Mouse (Mus musculus): ENCODE data around the gene Apobec1.
A peak's percentile ranks its signal among the peaks of the same experiment; 100 is the strongest.
"Not testable (repeated sequence)": the region's sequence is repeated elsewhere in the genome, so short reads cannot be mapped to it uniquely, and the experiment has no call there.

Apobec1 gene

GRCm38 (mm10) chr6:122555266-122555665 lies 47.0 kb downstream of the Apobec1 start:
- DNase-seq = no peak

- no peak for DNase-seq
Observed at GRCm38 (mm10) chr6:122554102-122554501, 48.1 kb downstream of the Apobec1 start.

- no peak for DNase-seq
Observed at GRCm38 (mm10) chr6:122553606-122554005, 48.6 kb downstream of the Apobec1 start, which contains the start of gene Aicda. Aicda (plus strand) TSS chr6:122553801.

GRCm38 (mm10) chr6:122545948-122546347 lies 56.3 kb downstream of the Apobec1 start:
- DNase-seq = no peak

GRCm38 (mm10) chr6:122545289-122545882 lies 56.9 kb downstream of the Apobec1 start:
- no peak for DNase-seq

- DNase-seq = no peak
Observed at GRCm38 (mm10) chr6:122544672-122545071, 57.6 kb downstream of the Apobec1 start.

DNA sequence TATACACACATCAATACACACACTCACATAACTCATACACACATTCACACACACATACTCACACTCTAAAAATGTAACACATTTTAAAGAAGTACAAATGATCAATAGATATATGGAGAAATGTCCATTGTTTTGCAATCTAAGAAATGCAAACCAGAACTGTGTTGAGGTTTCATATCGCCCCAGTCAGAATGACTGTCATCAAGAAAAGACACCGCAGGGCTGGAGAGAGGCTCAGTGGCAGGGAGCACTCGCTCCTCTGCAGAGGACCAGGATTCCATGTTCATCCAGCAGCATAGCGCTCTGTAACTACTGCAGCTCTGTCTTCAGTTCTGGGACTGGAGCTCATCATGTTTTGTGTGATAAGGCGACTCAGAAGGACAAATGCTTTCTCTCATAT lies 58.7 kb downstream of the Apobec1 start:
- no peak for DNase-seq

DNA sequence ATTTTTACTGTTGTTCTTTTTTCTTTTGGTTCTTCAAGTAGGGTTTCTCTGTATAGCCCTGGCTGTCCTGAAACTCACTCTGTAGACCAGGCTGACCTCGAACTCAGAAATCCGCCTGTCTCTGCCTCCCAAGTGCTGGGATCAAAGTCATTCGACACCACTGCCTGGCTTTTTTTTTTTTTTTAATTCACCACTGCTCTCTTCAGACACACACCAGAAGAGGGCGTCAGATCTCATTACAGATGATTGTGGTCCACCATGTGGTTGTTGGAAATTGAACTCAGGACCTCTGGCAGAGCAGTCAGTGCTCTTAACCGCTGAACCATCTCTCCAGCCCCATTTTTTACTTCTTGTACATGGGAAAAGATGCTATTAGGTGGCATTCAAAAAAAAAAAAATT lies 59.8 kb downstream of the Apobec1 start:
- DNase-seq = not testable (repeated sequence)

- no peak for DNase-seq
Observed at GRCm38 (mm10) chr6:122539564-122539963, 62.7 kb downstream of the Apobec1 start.

DNA sequence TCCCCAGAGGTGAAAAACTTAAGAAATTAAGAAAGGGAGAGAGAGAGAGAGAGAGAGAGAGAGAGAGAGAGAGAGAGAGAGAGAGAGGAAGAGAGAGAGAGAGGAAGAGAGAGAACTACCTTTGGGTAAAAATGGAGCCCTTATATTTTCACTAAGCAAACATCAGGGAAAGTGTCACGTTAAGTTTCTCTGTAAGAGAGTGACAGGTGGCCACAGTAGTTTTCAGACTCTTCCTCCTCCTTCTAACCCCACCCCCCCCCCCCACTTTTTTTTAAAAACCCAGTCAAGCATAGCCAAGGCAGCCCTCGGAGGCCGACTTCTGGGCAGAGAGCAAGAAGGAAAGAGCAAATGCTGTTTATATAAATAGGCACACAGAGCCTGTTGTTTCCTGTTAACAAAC lies 68.2 kb downstream of the Apobec1 start:
- peak; percentile 39 for DNase-seq

DNA sequence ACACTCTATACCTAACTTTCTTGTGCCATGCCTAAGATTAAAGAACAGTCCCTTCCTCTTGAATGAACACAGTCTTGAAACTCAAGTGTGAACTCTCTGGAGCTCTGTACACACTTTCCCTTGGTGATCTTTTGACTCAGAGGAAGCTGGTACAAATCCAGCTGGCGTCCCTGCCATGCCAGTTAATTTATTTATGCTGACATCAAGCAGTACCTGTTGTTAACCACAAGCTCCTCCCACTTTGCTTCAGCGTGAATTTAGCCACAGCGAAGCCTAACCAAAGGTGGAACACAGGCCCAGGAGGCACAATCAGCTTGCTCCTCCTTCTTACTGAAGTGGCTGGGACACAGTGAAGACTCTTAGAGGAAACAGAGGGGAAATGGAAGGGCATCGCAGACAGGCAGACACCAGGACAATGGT lies 69.4 kb downstream of the Apobec1 start:
- DNase-seq = peak; percentile 94

DNA sequence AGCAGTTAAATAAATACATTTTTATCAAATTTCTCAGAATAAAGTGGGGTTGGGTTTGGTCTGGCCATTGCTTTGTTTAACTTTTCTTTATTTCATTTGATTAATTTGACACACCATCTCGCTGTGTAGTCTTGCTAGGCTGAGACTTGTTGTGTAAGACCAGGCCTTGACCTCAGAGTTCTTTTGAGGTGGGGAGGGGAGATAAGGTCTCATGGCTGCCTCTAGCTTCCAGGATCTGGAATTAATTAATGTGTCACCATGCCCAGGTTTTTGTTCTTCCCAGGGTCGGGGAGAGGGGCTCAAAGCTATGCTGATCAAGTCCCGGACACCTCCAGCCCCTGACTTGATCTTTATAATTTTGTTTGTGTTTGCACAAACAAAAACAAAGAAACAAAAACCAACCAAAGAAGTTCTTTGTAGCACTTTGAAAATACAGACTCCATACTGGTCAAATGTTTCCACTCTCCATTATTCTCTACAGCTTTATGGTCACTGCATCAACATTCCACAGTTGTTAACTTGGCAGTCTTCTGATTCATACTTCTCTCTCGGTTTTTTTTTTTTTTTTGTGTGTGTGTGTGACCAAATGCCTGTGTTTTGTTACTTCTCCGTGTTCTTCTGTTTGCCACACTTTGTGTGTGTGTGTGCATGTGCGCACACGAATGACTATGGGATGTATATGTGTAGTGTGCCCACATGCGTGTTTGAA lies 70.6 kb downstream of the Apobec1 start:
- no peak for DNase-seq

GRCm38 (mm10) chr6:122528136-122528535 lies 74.1 kb downstream of the Apobec1 start:
- DNase-seq = no peak
